Mouse (Mus musculus) 3134 (cell line): ENCODE data around the gene Rnase13.
A peak's percentile ranks its signal among the peaks of the same experiment; 100 is the strongest.
"Not testable (repeated sequence)": the region's sequence is repeated elsewhere in the genome, so short reads cannot be mapped to it uniquely, and the experiment has no call there.

Source experiments
- DNase-seq: peaks from one replicate; pipeline ENCODE4 v3.0.0-alpha.2; 2011; ENCODE audit warnings: low spot score; ENCODE audit not compliant: insufficient read length; ENCODE audit errors: extremely low read depth

The Rnase13 gene

DNA sequence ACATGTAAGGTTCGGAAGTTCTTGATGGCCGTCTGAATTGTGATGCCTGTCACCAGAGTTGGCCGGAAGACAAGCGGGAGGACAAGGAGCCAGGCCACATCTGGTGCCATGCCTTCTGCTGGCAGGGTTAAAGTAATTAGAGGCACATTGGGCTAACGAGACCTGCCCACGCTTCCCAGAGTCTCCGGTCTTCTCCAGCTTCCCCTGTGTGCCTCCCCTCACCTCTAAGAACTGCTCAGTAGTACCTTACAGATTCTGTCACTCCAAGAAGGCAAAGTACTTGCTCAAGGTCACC lies at the start of gene Rnase13:
Gene Rnase13 (minus strand): TSS at position 203 of the 295 bp plus-strand sequence.
- no peak for DNase-seq

DNA sequence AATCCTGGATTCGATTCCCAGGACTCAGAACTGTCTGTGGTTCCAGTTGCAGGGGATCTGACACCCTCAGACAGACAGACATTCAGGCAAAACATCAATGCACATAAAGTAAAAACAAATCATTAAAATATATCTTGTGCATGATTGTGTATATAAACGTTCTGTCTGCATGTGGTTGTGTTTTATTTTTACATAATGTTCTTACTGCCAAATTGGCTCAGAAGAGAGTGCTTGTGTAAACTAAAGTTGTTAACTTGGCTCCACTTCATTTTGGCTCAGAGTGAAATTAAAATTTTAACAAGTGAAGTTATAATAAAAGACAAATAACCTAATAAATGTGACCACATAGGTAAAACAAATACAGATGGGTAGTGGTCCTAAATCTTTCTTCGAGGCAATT lies 44.8 kb upstream of the Rnase13 start:
- no peak for DNase-seq

DNA sequence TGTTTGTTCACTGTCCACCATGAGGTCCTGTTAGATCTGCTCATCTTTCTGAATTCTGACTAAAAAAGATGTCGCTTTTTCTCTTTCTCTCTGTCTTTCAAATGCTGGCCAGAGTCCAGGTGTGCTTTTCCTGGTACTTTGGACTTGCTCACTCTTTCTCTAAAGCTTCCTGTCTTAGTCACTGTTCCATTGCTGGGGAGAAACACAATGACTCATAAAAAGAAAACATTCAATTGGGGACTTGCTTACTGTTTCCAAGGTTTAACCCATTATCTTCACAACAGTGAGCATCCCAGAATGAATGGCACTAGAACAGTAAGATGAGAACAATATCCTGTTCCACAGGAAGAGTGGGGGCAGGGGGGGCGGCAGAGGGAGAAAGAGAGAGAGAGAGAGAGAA lies 37.7 kb upstream of the Rnase13 start:
- no peak for DNase-seq

DNA sequence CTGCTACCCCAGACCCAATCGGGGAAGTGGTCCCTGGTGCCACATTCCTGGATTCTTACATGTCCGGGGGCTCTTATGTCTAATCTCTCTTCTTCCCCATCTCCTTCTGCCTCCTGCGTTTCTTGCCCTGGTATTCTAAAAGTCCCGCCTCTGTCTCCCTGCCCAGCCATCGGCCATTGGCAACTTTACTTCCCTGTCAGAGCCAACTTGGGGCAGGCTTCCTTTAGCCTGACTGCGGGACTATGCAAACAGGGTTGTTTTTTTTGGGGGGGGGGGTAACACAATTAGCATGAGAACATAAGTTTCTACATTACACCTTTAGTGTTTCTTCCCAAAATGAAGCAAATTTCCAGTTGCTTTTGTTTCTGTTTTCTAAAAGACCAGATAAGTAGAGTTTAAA lies 20.8 kb upstream of the Rnase13 start:
- no peak for DNase-seq

DNA sequence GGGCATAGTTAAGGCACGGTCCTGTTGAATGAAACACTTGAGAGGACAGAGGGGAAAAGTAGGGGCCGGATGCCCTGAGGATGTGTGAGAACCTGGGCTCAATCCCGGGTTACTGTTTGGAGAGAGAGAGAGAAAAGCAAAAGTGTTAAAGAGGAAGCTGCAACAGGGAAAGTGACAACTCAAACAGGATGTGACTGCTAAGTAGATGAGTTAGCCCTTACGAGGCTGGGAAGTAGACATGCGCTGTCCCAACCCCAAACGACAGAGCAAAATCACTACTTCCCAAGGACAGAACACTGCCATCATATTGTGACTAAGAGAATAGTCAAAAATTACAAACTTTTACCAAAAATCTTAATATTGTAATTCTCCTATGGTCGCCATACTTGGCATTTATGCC lies 19.7 kb upstream of the Rnase13 start:
- DNase-seq: no peak

DNA sequence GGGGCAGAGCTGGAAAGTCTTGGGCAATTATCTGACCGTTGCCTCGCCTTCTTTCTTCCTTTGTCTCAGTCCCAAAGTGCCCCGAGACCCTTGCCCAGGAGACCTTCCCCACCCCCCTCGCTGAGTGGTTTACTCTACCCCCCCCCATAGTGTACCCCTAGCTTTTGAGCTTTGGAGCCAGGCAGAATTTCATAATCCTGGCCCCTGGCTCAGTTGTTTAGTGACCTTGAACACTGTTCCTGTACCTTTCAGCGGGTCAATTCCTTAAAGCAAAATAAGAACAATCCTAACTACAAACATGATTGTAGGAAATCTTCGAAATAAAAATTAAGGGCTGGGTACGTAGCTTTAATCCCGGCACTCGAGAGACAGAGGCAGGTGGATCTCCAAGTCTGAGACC lies 19.0 kb upstream of the Rnase13 start:
- no peak for DNase-seq

DNA sequence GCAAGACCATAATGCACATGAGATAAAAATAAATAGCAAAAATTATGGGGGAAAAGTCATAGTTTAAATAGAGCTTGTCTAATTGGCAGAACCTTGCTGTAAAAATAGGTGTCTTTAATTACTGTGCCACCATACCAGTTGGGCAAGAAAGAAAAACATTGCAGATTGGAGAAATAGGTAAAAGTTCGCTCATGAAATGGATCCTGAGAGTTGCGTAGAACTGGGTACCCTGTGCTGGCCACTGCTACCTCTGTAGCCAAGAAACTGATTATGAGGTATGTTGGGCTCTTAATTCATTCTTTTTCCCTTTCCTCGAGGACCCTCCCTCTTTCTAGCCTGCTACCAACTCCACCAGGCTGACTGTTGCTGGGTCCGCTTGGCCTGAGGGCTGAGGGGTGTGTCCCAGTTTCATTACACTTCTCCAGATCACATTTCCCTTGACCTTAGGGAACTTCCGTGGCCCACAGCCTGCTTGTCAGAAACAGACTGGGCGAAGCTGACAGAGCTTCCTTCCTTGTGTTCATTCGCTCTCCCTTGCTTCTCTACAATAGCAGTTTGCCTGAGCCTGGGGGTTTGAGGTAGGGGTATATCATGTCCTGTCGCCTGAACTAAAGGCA lies 18.5 kb upstream of the Rnase13 start:
- DNase-seq: no peak

DNA sequence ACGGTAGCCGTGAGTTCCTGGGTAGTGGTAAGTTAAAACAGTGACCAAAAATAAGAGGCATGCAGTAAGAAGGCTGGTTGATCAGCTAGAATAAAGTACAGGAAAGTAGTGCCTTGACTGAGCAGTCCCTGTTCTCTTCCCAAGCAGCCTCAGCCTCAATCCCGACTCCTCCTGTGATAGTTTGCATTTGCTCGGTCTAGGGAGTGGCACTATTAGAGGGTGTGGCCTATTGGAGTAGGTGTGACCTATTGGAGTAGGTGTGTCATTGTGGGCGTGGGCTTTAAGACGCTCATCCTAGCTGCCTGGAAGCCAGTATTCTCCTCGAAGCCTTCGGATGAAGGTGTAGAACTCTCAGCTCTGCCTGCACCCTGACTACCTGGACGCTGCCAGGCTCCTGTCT lies 16.4 kb upstream of the Rnase13 start:
- no peak for DNase-seq

DNA sequence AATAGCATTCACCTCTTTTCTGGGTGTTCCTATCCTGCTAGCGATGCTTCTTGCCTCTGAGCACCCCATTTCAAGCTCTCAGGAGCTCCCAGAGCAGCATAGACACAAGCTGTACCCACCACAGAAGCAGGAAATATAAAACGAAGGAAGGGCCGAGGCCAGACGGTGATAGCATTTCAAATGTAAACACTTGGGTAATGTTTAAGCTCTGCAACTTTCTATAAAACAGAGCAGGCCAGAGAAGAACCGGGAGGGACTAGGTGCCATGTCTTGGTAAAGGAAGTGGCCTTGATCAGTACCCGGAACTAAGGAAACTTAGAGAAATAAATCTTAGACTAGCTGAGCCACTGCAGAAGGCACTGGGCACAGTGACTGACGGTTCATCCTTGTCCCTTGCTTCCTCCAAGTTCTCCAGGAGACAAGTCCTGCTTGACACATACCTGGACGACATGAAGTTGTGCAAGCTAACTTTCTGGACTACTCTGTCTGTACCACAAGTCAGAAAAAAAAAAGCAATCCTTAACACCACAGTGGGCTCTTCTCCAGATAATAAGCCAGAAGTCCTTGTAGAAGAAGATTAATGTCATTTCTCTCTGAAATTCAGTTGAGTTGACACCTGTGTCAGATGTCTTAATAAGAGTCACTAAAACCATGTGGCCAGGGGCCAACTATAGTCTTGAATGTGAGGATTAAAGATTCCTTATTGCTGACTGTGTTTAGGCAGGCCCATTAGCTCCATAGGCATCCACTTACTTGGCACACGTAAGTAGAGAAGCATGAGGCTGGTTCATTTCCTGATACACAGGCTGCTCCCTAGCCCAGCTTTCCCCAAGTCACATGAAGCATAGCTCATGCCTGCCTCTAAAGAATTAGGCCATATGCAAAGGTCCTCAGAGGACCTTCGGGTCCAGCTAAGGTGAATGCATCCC lies 9.8 kb upstream of the Rnase13 start:
- DNase-seq: no peak

DNA sequence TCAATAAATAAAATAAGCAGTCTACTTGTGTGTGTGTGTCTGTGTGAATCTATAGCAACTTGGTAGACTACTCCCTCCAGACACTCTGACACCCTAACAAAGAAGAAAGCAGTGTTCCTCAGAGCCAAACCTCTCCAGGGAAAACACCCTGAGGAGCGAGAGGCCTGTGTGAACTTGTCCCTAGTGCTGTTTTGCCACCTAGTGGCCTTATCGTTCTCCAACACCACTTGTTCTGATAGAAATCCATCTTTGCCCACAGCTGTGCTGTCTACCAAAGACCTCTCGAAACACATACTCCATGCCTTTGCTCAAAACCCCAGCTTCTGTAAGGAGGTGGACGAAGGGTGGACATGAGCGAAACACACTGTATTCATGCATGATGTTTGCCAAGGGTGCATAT lies 8.3 kb upstream of the Rnase13 start:
- peak; percentile 25 for DNase-seq

DNA sequence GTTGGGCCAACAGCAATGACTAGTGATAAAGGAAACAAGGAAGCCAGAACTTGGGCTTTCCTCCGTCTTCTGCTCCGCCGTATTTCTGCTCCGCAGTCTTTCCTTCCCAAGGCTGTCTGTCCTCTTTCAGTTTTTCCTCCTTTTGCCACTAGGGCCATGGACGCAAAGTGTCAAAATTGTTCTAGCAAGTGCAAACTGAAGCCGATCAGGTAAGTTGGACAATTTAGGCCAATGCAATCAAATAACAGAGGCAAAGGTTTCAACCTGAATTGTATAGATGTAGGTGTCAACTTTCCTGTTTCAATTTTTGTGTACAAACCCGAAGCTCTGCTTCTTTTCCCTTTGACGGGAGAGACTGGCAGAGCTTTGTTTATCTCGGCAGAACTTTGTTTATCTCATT lies 7.4 kb upstream of the Rnase13 start:
- no peak for DNase-seq

DNA sequence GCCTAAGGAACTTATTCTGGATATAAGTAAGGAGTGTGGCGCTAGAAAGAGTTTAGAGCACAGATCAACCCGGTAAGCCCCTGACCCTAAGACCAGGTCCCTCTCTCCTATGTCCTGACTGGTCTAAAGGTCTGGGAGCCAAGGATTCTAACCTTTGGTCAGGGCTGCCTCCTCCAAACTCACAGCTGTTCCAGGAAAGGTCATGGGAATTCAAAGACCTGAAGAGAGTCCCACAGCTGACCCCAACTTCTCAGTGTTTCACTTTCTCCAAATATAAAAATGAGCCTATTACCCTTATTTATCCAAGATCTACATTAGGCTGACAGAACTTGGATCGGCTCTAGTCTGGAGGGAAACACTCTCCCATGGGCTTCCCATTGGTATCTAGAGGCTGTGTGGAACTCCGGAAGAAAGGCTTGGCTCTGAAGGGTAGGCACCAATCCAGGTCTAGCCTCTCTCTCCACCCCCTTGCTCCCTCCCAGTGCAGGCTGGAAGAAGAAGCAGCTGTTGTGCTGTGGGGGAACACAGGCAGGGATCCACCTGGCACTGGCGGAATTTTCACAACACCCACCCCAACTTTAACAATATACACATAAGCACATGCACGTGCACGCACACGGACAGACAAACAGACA lies 6.9 kb upstream of the Rnase13 start:
- no peak for DNase-seq

DNA sequence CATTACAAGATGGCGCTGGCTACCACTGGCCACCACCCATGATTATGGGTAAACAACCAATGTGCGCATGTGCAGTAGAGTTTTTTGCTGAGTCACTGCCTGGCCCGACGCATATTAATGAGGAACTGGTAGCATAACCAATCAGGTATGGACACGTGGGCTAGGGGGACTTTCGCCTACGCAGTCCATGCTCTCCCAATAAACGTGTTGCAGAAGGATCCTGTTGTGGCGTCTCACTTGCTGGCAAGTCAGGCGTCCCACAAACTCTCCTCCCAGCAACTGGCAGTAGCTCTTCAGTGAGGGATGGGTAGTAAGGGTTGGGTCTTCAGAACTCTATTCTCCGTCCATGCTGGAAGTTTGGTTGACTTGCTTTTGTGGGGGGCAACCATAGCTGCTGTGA lies 4.4 kb upstream of the Rnase13 start:
- DNase-seq: not testable (repeated sequence)

DNA sequence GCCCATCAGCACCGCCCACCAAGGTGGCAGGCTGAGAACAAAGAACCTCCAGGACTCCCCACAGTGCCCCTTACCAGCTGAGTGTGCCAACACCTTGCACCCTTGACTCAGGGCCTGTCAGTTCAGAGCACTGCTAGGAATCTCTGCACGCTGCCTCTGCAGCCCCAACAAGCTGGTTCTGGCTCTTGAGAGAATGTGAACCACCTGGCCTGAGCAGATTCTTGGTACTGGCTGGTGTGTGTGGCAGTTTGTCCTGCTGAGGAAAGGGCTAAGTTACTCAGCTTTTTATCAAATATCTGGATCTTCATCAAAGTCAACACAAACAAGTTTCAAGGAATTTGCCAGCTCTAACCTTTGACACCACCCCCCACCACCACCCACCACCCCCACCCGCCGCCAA lies 919 bp upstream of the Rnase13 start:
- no peak for DNase-seq

DNA sequence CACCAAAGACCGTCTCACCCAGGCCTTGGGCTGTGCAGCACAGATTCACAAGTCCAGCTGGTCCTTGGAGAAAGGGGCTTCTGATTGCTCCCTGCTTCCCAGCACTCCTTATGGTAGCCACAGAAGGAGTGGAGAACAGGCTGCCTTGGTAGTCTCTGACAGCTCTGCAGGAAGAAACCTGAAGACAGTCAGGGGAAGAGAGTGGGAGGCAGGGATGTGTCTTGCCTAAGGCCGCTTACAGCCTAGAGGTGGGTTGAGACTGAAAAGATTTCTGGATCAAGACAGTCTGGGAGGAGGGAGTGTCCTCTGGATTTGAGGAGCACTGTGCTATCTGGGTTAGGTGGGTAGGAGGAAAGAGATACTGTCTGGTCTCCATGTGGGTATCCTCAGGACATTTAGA lies 337 bp upstream of the Rnase13 start:
- DNase-seq: no peak

DNA sequence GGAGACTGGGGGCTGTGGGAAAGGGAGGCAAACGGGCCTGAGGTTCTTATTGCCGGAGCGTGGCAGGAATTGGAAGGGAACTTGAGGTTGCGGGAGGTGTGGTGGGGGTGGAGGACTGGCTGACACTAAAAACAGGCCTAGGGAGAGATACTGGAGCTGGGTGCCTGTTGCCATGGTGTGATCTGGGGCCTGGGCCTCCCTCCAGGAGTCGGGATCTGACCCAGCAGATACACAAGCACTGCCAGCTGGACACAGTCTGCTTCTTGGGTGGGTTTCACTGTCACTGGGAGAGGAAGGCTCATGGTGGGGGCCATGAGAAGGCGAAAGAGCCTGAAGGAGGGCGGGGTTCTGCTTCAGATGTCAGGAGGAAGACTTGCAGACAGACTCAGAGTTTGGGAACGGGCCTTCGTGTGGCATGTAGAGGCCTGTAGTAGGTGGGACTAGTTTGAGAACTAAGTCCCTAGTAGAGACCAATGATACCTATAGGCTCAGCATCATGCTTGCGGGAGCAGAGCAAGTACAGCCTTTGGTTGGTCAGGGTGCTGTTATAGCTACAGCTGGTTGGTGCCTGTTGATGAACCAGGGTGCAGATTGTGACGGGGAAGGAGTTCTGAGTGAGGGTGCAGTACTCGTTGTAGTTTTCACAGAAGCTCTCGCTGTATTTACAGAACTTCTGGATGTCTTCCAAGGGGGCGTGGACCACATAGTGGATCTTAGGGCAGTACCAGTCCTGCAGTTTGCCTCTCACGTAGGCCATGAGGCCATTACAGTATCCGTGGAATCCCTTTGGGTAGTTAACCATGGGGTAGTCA lies 608 bp downstream of the Rnase13 start:
- no peak for DNase-seq

DNA sequence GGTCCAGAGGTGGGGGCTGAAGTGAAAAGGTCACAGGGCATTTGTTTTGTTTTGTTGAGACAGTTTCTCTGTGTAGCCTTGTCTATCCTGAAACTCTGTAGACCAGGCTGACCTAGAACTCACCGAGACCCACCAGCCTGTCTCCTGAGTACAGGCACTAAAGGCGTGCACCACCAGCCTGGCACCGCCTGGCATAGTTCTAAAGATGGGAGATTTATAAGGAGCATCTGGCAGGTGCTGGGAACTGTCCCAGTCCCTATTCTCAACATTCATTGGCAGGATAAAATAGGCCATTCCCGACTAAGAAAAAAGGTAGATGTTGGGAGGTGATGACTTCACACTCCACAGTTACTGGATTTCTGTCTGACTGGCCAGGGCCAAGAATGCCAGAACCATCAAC lies 3.6 kb downstream of the Rnase13 start:
- DNase-seq: no peak

DNA sequence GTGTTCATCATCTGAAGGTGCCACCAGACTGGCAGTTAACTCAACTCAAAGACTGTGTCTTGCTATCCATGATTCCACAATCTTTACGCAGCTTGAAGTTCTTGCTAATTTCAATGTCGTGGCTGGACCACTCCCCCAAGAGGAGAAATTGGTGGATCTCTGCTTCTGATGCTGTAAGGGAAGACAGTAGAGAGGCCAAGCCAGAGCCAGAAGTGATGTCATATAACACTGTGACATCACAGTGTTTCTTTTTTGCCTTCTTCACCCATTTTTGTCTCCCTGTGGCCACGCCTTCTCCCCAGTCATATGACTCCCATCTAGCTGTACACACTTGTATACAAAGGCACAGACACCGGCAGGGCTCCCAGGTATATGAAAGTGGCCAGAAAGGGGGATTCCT lies 4.4 kb downstream of the Rnase13 start, which contains the start of gene Tppp2:
Gene Tppp2 (plus strand): TSS at position 301 of the 400 bp plus-strand sequence.
- DNase-seq: no peak

DNA sequence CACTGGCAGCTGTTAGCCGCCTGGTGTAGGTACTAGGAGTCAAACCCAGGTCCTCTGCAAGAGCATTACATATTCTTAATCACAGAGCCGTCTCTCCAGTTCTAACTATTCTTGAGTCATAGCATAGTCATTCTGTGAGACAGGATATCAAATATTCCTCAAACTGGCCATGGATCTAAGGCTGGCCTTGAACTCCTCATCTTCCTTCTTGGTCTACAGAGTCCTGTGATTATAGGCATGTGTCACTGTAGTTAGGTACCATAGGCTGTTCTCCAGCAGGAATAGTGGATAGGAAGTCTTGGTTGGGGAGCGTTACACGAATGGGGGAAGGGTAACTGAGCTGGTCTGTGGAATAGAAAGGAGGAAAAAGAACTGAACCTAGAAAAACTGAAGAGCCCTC lies 6.0 kb downstream of the Rnase13 start:
- no peak for DNase-seq

DNA sequence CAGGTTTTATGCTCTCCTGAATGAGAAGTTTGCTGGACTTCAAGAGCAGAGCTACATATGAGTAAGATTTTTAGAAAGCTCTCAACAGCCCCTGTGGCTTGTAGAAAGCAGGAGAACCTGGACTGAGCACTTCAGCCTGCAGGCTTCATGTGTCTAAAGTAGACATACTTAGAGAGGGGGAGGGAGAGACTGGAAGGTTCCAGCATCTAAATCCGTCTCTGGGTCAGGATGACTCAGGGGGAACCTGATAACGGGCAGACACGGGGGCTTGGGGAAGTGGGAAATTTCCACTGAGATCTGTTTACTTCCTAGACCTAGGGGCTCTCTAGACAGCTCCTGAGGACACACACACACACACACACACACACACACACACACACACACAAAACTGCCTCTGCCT lies 7.5 kb downstream of the Rnase13 start:
- DNase-seq: no peak
